Mouse (Mus musculus): ENCODE results near the gene Bahd1. TPM values are rescaled to one million over a fixed set of nuclear protein-coding genes. Genes with fewer than 3 reads are reported as not detected.

Gene Bahd1
- 10.5 and 10.9 TPM in 2 replicates for polyA plus RNA-seq (2015; fragmentation: Nextera tagmentation; extraction: Ambion mirVana)

DNA sequence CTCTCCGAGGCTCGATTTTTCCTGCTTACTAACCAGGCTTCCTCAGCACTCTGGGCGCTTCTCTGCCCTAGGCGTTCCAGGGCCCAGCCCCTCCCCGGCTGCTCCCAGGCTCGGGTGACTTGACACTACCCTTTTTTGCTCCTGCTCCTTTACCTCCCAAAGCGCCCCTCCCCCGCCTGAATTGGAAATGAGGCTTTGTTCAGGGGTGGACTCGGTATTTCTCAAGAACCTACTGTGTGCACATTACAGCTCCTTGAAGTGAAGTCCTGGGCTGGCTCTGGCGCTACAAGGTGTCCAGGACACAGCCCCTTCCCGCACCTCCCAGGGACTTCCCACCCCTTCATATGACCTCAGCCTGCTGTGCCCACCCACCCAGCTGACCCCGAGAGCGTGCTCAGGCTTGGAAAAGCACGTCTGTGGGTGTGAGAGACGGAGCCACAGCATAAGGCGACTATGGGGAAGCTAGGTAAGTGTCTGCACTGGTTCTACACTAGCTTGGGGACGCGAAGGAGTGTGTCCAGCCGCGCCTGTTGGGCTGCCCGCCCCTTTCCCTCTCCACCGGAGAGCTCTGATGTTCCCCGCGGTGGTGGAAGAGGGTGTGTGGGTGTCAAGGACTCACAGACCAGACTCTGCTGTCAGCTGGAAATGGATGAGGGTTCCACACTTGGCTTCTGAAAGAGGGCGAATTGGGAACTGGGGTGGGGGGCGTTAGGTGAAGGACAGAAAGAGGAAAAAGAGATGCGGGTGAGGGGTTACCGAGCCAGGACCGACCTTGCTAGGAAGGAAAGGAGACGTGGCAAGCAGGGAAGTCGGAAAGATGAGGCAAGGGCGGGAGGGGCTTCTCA, at the start of gene Bahd1:
TSS of gene Bahd1 (plus strand) at position 397 of the 845 bp plus-strand sequence.
- no peak for DNase-seq (ENCODE audit: low spot score)

DNA sequence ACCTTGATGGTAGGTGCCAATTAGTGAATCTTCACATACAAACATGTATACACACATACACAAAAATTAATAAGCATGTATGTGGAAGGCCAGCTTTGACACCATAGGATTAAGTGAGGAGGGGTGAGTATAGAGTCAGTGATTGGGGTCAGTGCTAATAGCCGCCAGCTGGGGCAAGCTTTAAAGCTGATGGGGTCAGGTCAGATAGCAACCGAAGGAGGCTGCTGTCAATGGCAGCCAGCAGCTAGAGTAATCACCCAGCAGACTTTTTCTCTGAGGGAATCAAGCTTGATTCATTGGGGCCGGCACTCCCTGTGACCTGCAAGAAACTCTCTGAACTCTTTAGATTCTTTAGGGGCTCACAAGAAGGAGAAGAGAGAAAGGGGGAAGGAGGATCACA, 48.4 kb upstream of the Bahd1 start:
- DNase-seq (ENCODE audit: low spot score), result no peak

DNA sequence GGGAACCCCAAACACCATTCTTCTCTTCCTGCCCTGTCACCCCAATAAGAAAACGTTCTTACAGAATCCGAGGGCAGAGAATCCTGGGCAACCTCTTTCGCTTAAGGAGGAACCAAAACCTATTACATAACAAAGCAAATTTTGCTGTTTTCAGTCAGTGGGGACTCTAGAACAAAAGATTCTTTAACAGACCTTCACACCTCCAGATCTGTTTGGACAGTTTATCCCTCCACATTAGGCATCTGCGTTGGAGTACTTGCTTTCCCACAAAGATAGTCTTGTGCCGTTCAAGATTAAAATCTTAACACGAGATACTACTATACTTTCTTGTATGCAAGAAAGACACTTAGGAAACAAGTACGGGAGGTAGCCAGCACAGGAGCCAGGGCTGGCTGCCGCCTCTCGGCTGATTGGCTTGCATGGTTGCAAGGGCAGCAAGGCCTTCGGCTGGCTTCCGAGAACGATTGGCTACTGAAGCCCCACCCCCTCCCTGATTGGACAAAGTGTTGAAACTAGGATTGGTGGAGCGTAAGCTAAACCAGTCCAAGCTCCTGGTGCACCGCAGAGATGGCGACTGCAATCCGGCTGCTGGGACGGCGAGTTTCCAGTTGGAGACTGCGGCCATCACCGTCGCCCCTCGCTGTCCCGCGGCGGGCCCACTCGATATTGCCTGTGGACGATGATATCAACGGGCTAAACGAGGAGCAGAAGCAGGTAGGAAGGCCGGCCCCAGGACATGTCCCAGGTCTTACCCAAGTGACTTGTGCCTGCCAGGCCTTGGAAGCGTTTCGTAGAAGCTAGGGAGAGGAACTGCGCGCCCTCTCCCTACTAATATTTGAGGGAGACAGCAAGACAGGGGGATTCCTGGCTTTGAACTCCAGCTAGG, 38.5 kb upstream of the Bahd1 start, which contains the start of gene Ivd:
TSS of gene Ivd (plus strand) at position 501 of the 886 bp plus-strand sequence.
- peak; percentile 96 for DNase-seq (ENCODE audit: low spot score)

DNA sequence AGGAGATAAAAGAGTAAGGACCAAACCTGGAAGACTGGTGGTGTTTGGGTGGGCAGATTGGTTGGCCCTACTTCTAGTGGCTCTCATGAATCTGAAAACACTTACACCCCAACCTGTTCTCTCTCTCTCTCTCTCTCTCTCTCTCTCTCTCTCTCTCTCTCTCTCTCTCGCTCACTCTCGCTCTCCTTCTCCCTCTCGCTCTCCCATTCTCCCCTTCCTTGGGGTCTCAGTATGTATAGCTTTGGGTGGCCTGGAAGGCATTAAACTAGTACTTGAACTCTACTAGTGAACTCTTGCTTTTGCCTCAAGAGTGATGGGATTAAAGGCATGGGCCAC, 37.9 kb upstream of the Bahd1 start:
- DNase-seq (ENCODE audit: low spot score), result no peak

DNA sequence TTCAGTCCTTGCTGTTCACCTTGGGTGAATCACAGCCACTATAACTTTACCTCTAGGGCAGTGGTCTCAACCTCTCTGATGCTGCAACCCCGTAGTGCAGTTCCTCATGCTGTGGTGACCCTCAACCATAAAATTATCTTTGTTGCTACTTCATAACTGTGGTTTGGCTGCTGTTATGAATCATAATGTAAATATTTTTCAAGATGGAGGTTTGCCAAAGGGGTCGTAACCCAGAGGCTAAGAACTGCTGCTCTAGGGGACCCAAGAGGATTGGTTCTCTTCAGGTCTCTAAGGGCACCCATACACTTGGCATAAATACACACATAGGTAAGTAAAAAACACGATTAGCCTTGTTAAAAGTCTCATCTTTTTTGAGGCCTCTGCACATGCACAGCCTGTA, 29.6 kb upstream of the Bahd1 start:
- no peak for DNase-seq (ENCODE audit: low spot score)

DNA sequence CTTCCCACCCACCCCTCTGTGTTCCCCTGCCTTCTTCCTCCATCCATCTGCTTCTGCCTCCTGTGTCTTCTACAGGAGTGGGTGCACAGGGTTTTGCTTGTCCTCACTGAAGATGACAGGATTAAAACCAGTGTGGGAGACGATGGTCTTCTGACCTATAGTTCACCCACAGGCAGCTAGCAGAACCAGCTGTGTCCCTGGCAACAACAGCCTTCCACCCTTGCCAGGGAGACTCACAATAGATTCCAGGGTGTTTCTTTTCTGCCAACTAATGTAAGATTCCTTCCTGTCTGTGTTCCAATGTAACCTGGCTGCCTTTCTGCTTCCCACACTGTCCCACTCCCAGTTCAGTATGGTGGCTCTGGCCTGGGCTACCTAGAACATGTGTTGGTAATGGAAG, 29.1 kb upstream of the Bahd1 start:
- DNase-seq (ENCODE audit: low spot score), result no peak

DNA sequence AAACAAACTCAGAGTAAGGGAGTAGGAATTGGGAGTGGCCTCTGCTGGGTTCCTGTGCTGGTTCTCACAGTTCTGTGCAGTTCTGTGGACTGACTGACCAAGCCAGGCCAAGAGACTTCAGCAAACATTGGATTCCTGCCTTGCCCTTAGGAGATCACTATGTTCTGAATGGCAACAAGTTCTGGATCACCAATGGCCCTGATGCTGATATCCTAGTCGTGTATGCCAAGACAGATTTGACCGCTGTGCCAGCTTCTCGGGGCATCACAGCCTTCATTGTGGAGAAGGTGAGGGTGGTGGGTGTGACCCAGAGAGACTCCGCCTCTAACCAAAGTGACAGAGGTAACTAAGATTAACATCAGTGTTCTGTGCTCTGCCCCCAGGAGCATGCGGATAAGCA, 27.2 kb upstream of the Bahd1 start:
- no peak for DNase-seq (ENCODE audit: low spot score)

DNA sequence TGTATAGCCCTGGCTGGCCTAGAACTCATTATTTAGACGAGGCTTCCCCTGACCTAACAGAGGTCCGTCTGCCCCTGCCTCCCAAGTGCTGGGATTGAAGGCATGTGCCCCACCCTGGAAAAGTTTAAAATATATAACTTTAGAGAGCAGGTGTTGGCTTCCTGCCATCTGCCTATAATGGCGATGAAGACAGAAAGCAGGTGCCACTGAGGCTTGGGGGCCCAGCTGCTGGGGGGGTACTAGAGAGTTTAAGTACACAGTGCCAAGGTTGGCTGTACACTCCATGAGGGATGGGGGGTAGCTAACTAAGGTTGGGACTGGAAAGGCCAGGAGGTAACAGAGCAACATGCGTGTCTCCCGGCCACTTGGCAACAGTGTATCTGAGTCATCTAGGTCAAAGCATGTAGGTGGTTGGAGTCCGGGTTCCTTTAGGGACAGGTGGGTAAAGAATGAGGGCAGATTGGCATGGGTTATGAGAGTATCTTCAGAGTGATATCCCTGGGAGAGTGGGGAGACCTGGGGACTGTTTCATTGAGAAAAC, 26.2 kb upstream of the Bahd1 start:
- DNase-seq (ENCODE audit: low spot score), result no peak

DNA sequence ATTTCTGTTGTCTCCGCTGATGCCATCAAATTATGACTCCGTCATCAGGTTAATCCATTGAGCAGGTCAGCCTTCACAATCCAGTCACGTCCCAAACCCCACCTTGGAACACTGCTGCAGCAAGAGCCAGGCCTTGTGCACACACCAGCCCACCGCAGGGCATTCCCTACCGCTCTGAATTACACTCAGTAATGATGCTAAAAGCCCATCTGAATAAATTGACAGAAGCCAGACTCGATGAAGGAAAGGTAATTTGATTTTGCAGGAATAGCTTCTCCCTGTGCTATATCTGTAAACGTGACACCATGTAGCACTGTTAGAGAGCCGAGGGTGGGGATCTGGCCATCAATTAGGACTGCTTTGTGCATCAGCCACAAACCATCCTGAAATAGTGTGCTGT, 24.9 kb upstream of the Bahd1 start:
- DNase-seq (ENCODE audit: low spot score), result no peak

DNA sequence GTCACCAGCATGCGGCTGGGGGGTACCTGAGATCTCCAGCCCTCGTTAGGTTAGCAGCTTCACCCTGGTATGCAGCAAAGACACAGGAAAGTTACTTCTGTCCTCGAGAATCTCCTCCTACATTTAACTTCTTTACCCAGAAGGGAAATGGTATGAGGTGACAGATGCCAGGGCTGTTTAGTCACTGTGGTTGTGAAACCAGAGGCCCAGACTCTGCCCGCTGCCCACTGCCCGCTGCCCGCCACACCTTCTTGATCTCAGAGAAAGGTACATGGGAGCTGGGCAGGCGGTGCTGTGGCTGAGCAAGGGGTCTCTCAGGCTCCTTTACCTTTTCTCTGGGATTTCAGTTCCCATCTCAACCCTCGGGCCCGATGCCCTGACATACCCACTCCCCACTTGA, 23.7 kb upstream of the Bahd1 start:
- no peak for DNase-seq (ENCODE audit: low spot score)

DNA sequence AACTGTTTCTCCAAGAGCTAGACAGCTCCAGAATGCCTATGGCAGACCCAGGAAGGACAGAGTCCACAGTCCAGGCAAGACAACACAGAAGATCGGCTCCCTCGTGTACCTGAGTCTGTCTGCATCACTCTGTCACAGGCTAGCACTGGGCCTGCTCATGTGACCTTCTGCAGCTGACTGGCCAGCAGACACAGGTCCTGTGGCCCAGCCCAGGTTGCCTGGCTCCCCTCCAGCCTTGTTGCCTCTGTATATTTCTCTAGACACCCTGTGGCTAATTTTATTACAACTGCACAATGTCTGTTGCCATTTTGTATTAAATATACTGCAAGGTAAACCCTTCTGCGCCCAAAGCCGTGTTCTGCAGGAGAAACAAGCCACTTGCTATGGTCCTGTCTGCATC, 19.2 kb upstream of the Bahd1 start:
- no peak for DNase-seq (ENCODE audit: low spot score)

DNA sequence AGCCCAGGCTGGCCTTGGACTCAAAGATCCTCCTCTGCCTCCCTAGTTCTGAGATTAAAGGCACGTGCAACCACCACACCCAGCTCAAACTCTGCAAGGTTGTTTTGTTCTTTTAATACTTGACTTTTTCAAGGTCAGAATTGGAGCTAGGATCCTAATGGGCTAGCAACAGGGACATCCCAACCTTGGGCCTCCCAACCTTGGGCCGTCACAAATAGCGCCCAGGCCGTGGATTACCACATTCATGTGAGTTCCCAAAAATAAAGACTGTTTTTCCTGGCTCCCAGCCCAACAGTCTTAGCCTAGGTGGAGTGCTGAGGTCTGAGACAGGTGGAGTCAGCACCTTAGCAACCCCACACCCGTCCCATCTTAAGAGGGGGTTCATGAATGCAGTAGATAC, 18.2 kb upstream of the Bahd1 start:
- no peak for DNase-seq (ENCODE audit: low spot score)

DNA sequence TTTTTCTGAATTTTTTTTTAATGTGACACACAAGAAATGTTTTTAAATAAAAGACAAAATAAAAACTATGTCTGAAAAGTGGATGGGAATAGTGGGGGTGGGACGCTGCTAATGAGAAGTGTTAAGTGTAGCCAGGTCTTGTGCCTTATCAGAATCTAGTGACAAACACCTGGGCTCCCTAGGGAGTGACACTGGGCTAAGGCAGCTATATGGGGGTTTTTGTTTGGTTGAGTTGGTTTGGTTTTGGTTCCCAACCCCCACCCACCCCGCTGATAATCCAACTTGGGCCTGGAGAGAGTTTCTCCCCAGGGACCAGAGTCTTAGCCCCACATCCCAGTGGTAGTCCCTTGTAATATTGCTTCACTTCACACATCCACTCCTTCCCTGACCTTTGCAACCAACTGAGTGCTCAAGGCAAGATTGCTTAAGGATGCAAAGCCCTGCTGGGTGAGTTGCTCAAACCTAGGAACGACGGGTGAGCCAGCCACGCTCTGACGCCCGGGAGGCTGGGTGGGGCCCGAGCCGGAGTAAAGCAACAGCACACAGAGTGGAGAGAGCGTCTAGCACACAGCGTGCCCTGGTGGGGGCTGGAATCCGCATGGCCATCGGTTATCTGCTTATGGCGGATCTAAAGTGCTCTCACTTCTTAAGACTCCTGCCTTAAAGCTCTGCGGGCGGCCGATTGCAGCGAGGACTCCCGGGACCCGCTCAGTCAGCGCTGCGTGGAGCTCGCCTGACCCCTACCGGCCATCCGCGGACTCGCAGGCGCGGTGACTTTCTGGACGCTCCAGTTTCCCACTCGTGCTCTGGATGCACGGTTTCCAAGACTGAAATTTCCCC, 17.1 kb upstream of the Bahd1 start:
- peak; percentile 81 for DNase-seq (ENCODE audit: low spot score)

DNA sequence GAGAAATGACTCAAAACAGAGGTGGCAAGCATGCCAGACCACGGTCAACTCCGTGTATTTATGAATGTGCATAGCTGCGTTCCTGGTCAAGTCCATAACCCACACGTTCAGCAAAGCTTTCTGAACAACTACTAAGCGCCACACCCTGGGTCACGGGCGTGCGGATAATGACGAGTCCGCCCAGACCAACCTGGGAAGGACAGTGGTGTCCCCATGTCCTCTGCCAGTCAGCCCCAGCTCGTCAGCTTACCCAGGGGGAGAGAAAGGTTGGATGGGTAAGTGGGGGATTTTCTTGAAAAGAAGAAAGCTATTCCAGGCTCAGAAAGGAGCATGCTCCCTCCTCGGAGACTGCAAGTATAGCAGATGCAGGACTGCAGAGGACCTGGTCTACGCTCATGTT, 12.7 kb upstream of the Bahd1 start:
- DNase-seq (ENCODE audit: low spot score), result no peak

DNA sequence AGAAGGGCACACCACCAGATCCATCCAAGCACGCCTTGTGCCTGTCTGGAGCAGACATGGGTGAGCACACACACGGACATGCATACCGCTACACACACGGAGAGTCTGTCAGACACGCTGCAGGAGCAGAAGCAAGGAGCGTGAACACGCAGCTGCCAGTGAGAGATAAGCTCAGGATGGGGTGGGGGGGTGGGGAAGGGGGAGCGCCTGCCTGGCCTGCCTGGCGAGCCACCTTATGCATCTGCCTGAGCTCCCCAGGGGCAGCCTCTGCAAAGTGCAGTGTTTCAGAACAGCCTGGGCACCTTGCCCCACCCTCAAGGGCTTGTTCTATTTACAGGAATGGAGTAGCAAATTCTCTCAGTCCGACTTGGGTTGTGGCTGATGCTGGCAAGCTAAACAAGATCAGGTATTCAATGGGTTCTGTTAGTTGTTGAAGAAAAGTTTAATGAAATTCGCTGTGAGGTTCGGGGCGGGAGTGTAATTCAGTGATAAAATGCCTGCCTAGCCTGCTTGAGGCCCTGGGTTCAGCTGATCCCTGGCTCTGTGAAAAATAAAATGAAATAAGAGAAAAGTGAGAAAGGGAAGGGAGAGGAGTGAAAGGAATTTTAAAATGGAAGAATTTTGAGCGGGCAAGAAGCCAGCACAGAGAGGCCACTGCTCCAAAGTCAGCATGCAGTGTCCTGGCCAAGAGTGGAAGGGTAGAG, 12.2 kb upstream of the Bahd1 start:
- DNase-seq (ENCODE audit: low spot score), result no peak

DNA sequence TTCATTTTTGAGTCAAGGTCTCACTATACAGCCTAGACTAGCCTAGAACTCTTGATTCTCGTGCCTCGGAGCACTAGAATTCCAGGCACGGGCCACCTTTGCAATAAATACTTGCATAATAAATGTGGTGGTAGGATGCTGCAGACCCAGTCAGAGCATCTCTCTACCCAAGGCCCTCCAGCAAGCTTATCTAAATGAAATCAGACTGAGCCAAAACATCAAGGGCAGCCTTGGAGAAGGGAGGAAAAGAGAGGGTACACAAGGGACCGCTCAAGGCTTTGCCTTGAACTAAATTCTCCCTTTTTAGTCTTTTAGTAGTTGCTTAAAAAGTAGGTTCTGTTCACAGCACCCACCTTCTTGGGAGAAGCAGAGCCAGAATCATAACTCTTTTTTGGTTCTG, 9.0 kb upstream of the Bahd1 start:
- no peak for DNase-seq (ENCODE audit: low spot score)

DNA sequence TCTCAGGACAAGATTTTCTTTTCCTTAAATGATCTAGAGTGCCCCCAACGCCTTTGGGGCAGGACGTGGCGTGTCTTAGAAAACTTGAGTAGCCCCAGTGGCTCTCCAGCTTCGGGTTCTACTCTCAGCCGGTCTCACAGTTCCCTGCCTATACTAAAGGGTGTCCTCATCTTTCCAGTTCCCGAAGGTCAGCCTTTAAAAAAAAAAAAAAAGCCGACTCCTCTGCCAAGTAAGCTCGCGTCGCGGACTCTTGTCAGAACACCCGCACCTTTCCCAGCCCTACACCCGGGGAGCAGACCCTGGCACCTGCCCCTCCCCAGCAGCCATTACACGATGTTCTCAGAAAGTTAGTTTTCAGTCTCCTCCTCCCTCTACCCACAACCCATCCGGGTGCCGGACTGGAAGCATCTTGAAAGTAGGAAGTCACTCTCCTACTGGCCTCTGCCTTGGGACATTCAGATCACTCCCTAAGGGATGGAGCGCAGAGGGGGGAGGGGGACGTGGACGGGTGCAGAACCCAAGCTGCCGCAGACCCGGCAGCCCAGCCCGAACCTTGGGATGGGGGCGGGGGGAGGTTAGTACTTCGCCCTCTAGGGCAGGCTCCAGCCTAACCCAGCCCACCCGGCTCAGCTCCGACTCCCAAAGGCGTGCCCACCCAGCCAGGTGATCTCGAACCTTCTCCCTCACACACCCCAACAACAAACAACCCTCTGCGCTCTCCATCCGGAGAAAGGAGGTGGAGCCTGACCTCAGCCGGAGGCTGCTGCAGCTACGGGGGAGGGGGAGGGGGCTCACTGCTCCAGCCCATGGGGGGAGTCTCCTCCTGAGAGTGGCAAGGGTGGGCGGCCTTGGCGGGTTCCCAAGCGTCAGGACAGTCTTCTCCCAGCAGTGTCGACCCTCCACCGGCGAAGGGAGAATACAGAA, 3.9 kb upstream of the Bahd1 start:
- DNase-seq (ENCODE audit: low spot score), result peak; percentile 61

DNA sequence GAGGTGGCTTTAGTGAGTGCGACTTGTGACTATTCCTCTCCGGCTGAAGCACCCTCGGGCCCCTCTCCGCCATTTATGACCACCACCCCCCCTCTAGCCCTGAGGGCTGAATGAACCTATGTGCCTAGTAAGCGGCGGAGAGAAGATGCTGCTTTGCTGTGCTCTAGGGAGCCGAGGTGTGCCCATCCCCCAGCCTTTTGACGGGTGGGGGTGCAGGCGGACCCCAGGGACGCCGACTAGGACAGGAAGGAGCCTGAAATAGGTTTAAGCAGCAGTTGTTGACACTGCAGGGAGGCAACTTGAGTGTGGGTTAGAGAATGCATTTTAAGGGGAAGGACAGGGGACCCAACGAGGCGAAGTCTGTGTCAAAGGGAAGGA, 3.3 kb upstream of the Bahd1 start:
- DNase-seq (ENCODE audit: low spot score), result no peak

DNA sequence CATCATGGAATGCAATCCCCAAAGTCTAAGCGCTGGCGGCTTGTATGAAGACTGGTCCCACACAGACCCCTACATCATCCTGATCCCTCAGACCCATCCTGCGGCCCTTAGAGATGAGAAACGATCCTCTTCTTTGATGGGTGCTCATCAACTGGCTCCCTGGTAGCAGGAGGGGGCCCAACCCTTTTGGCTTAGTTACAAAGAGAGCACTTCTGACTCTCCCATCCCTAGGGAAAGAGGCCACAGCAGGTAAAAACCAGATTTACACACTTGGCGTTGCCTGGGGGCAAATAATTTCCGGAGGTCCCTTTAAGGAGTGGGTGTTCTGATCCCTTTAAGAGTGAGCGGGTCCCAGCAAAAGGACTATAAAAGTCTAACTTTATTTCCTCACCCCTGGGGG, 2.8 kb upstream of the Bahd1 start:
- no peak for DNase-seq (ENCODE audit: low spot score)

DNA sequence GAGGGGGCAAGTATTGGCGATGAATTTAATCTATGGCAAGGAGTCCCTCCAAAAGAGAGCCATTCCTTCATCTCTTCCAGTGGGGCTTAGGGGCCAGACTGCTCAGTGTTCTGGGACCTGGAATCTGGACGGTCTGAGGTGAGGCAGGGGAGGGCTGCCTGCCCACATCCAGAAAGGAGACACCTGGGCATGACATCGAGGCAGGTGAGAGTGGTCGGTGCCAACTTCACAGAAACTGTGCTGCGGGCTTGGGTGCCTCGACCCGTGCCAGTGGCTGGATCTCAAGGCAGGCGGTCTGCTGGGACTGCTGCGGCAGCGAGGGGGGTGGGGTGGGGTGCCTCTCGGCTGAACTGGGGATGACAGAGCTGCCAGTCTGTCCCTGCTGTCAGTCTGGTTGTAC, 2.4 kb upstream of the Bahd1 start:
- no peak for DNase-seq (ENCODE audit: low spot score)
